Mouse (Mus musculus): Measurements from ENCODE around the gene Lrrk1. TPM values are rescaled to one million over a fixed set of nuclear protein-coding genes. Genes with fewer than 3 reads are reported as not detected.

Gene Lrrk1
- polyA plus RNA-seq, 1 experiment from 2014 or later, result 17.2 TPM

- 77% methylated on average over 13 of the region's 13 CpGs for WGBS
- ATAC-seq (replicated peaks; ENCODE audit: low FRiP score), result no peak
- H3K9ac ChIP-seq, result no peak overlapping the region
Observed at GRCm38 (mm10) chr7:66227814-66228609, 160.1 kb downstream of the Lrrk1 start.

DNA sequence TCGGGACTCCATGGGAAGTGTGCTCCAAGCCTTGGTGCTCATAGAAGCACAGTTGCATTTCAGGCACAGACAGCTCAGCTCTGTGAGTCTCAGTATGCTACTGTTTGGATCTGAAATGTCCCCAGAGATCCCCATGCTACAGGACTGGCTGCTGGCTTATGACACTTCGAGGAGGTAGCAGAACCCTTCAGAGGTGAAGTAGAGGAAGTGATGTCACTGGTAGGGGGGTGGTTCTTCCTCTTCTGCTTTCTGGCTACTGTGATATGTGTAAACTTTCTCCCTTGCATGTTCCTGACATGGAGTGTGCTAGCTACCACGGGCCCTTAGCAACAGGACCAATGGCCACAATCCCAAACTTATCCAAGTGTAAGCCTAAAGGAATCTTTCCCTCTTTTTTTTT lies 162.3 kb downstream of the Lrrk1 start:
- ATAC-seq (replicated peaks; ENCODE audit: low FRiP score), result no peak
- WGBS, result 86% methylated on average over 3 of the region's 3 CpGs
- H3K4me3 ChIP-seq (replicated peaks), result no peak overlapping the region

More at GRCm38 (mm10) chr7:66227814-66228609, 160.1 kb downstream of the Lrrk1 start:
- peaks cover 19% of the 10 kb centered on the region for H3K4me1 ChIP-seq
- H3K4me3 ChIP-seq (replicated peaks), result no peak overlapping the region
- H3K27me3 ChIP-seq, result no peaks in the 10 kb centered on the region
- H3K27ac ChIP-seq, result no peak overlapping the region
- H3K36me3 ChIP-seq, result no peaks in the 10 kb centered on the region
- no peaks in the 10 kb centered on the region for H3K9me3 ChIP-seq (replicated peaks)
- H3K4me2 ChIP-seq, result no peak overlapping the region

GRCm38 (mm10) chr7:66224541-66224940 lies 163.6 kb downstream of the Lrrk1 start:
- H3K4me1 ChIP-seq, result peaks cover 4% of the 10 kb centered on the region; the same call in 1 of the 2 replicates
- no peak for ATAC-seq (replicated peaks; ENCODE audit: low FRiP score)

More for the DNA sequence above, 162.3 kb downstream of the Lrrk1 start:
- Histone ChIP-seq H3K36me3 (no peaks in the 10 kb centered on the region), H3K4me1 (peaks cover 12% of the 10 kb centered on the region), H3K9ac (no peak overlapping the region), H3K4me2 (no peak overlapping the region), H3K27ac (no peak overlapping the region), H3K27me3 (no peaks in the 10 kb centered on the region), H3K9me3 (replicated peaks) (no peaks in the 10 kb centered on the region)

GRCm38 (mm10) chr7:66223731-66224130 lies 164.4 kb downstream of the Lrrk1 start:
- WGBS, result 87% methylated on average over 1 of the region's 1 CpGs
- peak overlapping the region; percentile 59 for H3K27ac ChIP-seq

More at GRCm38 (mm10) chr7:66224541-66224940, 163.6 kb downstream of the Lrrk1 start:
- no peaks in the 10 kb centered on the region for H3K27me3 ChIP-seq
- 94% methylated on average over 6 of the region's 6 CpGs for WGBS
- no peak overlapping the region for H3K9ac ChIP-seq
- H3K4me3 ChIP-seq (replicated peaks), result no peak overlapping the region
- H3K4me2 ChIP-seq, result no peak overlapping the region
- H3K9me3 ChIP-seq (replicated peaks), result no peaks in the 10 kb centered on the region
- no peaks in the 10 kb centered on the region for H3K36me3 ChIP-seq
- H3K27ac ChIP-seq, result no peak overlapping the region

GRCm38 (mm10) chr7:66222621-66223091 lies 165.5 kb downstream of the Lrrk1 start:
- Histone ChIP-seq H3K36me3 (no peaks in the 10 kb centered on the region), H3K4me1 (peaks cover 19% of the 10 kb centered on the region), H3K27me3 (no peaks in the 10 kb centered on the region), H3K4me3 (replicated peaks) (no peak overlapping the region), H3K9me3 (replicated peaks) (no peaks in the 10 kb centered on the region), H3K27ac (peak overlapping the region; percentile 59), H3K4me2 (no peak overlapping the region), H3K9ac (no peak overlapping the region)
- WGBS, result 29% methylated on average over 8 of the region's 8 CpGs
- ATAC-seq (replicated peaks; ENCODE audit: low FRiP score), result peak; percentile 67; the same call in 1 of the 2 replicates

More at GRCm38 (mm10) chr7:66223731-66224130, 164.4 kb downstream of the Lrrk1 start:
- no peaks in the 10 kb centered on the region for H3K36me3 ChIP-seq
- H3K4me2 ChIP-seq, result no peak overlapping the region
- H3K9me3 ChIP-seq (replicated peaks), result no peaks in the 10 kb centered on the region
- no peak for ATAC-seq (replicated peaks; ENCODE audit: low FRiP score)
- H3K4me1 ChIP-seq, result peaks cover 9% of the 10 kb centered on the region
- H3K4me3 ChIP-seq (replicated peaks), result no peak overlapping the region
- no peak overlapping the region for H3K9ac ChIP-seq
- H3K27me3 ChIP-seq, result no peaks in the 10 kb centered on the region

GRCm38 (mm10) chr7:66219794-66220227 lies 168.3 kb downstream of the Lrrk1 start:
- Histone ChIP-seq H3K4me2 (no peak overlapping the region), H3K4me3 (replicated peaks) (no peak overlapping the region), H3K9me3 (replicated peaks) (no peaks in the 10 kb centered on the region), H3K4me1 (peaks cover 27% of the 10 kb centered on the region), H3K27me3 (no peaks in the 10 kb centered on the region), H3K9ac (no peak overlapping the region), H3K36me3 (no peaks in the 10 kb centered on the region), H3K27ac (no peak overlapping the region)
- WGBS, result 67% methylated on average over 4 of the region's 4 CpGs
- no peak for ATAC-seq (replicated peaks; ENCODE audit: low FRiP score)

GRCm38 (mm10) chr7:66219028-66219793 lies 168.9 kb downstream of the Lrrk1 start:
- WGBS, result 88% methylated on average over 4 of the region's 4 CpGs

GRCm38 (mm10) chr7:66218193-66219014 lies 169.7 kb downstream of the Lrrk1 start:
- Histone ChIP-seq H3K4me2 (no peak overlapping the region), H3K4me3 (replicated peaks) (no peak overlapping the region), H3K27me3 (no peaks in the 10 kb centered on the region), H3K9me3 (replicated peaks) (no peaks in the 10 kb centered on the region; the same call in 1 of the 2 replicates), H3K4me1 (peaks cover 27% of the 10 kb centered on the region), H3K27ac (peak overlapping the region; percentile 89), H3K9ac (no peak overlapping the region), H3K36me3 (no peaks in the 10 kb centered on the region)
- WGBS, result 20% methylated on average over 9 of the region's 9 CpGs
- peak; percentile 50; the same call in 1 of the 2 replicates for ATAC-seq (replicated peaks; ENCODE audit: low FRiP score)

More at GRCm38 (mm10) chr7:66219028-66219793, 168.9 kb downstream of the Lrrk1 start:
- peak overlapping the region; percentile 89 for H3K27ac ChIP-seq
- no peak overlapping the region for H3K4me3 ChIP-seq (replicated peaks)
- H3K27me3 ChIP-seq, result no peaks in the 10 kb centered on the region
- H3K36me3 ChIP-seq, result no peaks in the 10 kb centered on the region
- peaks cover 27% of the 10 kb centered on the region for H3K4me1 ChIP-seq
- ATAC-seq (replicated peaks; ENCODE audit: low FRiP score), result no peak
- H3K9ac ChIP-seq, result no peak overlapping the region
- no peaks in the 10 kb centered on the region; the same call in 1 of the 2 replicates for H3K9me3 ChIP-seq (replicated peaks)
- no peak overlapping the region for H3K4me2 ChIP-seq

DNA sequence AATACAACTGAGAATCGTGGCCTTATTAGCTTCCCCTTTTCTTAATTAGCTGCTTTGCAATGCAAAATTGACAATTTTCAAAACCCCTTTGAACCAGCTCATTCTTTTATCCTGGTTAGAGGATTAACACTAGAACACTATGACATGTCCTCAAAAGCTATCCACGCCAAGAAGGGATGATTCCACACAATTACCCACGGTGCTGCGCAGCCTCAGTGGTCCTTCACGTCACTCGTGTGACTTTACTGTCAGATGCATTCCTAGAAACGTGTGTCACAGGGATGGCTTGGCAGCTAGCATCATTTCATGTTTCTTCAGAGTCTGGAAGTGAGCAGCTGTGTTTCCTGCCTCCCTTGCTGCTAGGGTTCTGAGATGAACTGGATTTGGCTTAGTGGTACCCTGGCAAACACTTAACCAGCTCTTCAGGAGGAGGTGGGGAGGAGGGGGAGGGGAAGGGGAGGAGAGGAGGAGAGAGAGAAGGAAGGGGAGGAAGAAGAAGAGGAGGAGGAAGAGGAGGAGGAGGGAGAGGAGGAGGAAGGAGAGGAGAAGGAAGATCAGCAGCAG lies 170.5 kb downstream of the Lrrk1 start:
- Histone ChIP-seq H3K27ac (peak overlapping the region; percentile 89), H3K9me3 (replicated peaks) (no peaks in the 10 kb centered on the region; the same call in 1 of the 2 replicates), H3K4me1 (peaks cover 25% of the 10 kb centered on the region), H3K4me2 (no peak overlapping the region), H3K36me3 (no peaks in the 10 kb centered on the region), H3K4me3 (replicated peaks) (no peak overlapping the region), H3K27me3 (no peaks in the 10 kb centered on the region), H3K9ac (no peak overlapping the region)
- WGBS, result 75% methylated on average over 7 of the region's 7 CpGs
- ATAC-seq (replicated peaks; ENCODE audit: low FRiP score), result no peak

DNA sequence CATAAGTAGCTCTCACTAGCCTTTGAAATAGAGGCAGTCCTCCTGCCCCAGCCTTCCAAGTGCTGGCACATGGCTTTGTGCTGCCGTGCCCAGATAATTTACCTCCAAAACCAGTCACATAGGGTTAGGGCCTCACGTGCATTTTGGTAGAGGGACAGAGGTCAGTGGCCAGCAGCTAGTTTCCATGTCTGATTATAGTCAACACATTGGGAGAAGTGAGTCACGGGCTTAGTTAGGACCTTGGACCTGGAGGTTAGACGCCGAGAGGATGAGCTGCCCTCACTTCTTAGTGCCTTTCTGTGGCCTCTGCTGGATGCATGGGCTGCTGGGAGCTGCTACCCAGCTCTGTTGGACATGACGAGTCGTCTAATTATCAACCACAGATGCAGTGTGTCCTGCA lies 171.1 kb downstream of the Lrrk1 start:
- H3K36me3 ChIP-seq, result no peaks in the 10 kb centered on the region
- H3K4me3 ChIP-seq (replicated peaks), result no peak overlapping the region
- peaks cover 23% of the 10 kb centered on the region for H3K4me1 ChIP-seq
- H3K27me3 ChIP-seq, result no peaks in the 10 kb centered on the region
- WGBS, result 78% methylated on average over 7 of the region's 7 CpGs
- H3K9ac ChIP-seq, result no peak overlapping the region
- H3K4me2 ChIP-seq, result no peak overlapping the region
- H3K9me3 ChIP-seq (replicated peaks), result no peaks in the 10 kb centered on the region; the same call in 1 of the 2 replicates
- H3K27ac ChIP-seq, result peak overlapping the region; percentile 89; the same call in 1 of the 2 replicates
- ATAC-seq (replicated peaks; ENCODE audit: low FRiP score), result no peak

DNA sequence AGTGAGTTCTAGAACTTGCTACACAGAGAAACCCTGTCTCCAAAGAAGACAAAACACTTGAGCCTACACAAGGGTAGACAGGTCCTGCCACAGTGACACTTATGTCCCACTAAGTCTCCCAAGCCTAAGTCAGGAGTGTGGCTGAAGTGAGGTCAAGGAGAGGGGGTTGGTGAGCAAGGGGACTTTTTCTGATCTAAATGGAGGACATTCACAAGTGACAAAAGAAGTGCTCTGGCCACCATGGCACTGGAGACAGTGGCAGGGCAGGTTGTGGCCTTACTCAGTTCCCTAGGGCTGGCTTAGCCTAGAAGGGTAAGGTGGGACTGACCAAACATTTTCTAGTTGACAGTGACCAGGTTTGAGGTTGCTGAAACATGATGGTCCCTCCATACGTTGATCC lies 172.2 kb downstream of the Lrrk1 start:
- Histone ChIP-seq H3K9ac (no peak overlapping the region), H3K9me3 (replicated peaks) (no peaks in the 10 kb centered on the region; the same call in 1 of the 2 replicates), H3K27me3 (no peaks in the 10 kb centered on the region), H3K4me2 (no peak overlapping the region), H3K4me1 (peaks cover 23% of the 10 kb centered on the region), H3K36me3 (no peaks in the 10 kb centered on the region), H3K27ac (no peak overlapping the region), H3K4me3 (replicated peaks) (no peak overlapping the region)
- 90% methylated on average over 1 of the region's 1 CpGs for WGBS
- ATAC-seq (replicated peaks; ENCODE audit: low FRiP score), result no peak
